Mouse (Mus musculus): ENCODE results near the gene Ldlrad3.

DNA sequence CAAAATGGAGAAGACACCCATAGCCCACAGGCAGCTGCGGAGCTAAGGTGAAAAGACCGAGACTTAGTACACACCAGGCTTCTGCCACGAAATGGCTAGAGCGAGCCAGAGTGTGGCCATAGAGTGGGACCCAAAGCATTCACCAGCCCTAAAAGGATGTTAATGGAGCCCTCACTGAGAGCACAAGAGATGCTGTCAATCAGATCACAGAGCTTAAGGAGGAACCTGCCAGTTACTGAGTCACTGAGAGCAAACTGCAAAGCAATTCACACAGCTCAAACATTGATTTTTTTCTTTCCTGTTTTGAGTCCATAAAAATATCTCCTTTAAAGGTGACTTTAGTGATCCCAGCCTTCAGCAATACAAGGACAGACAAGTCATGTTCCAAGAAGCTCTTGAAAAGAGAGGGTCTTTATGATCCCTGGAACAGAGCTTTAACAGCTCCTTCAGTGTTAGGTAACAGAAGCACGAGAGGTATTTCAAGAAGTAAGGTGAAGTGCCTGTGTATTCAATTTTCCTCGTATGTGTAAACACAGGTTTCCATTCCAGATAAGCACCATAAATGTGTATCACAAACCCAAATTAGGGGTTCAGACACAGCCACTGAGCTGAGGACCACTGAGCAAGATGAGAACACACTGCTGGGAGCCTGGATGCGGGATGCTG is 209.7 kb downstream of the Ldlrad3 start:
- TF ChIP-seq CTCF (IDR thresholded peaks at IDR 0.05; ENCODE audit: control insufficient read depth, insufficient read depth, insufficient read length), result no peak
- TF ChIP-seq MYOD1 (IDR thresholded peaks at IDR 0.05; ENCODE audit: control insufficient read depth, insufficient read length, low read depth), result no peak
- TF ChIP-seq MAX (IDR thresholded peaks at IDR 0.05), result no peak
- TF ChIP-seq USF1 (IDR thresholded peaks at IDR 0.05; ENCODE audit: low read depth), result no peak
- TF ChIP-seq CEBPB (IDR thresholded peaks at IDR 0.05; ENCODE audit: low read depth), result no peak
- no peak for TF ChIP-seq MYOG (IDR thresholded peaks at IDR 0.05; ENCODE audit: control insufficient read depth, extremely low read depth, insufficient read length)
- no peak for TF ChIP-seq FOSL1 (IDR thresholded peaks at IDR 0.05; ENCODE audit: insufficient read depth, low read length, poor library complexity, severe bottlenecking)
